Mouse (Mus musculus): ENCODE measurements at regions not wholly inside any gene's neighbourhood (a gene's known extent, or its start where the extent isn't known, plus 50 kb on each side); places are given as distances from the start of the nearest gene placed in this dataset.

DNA sequence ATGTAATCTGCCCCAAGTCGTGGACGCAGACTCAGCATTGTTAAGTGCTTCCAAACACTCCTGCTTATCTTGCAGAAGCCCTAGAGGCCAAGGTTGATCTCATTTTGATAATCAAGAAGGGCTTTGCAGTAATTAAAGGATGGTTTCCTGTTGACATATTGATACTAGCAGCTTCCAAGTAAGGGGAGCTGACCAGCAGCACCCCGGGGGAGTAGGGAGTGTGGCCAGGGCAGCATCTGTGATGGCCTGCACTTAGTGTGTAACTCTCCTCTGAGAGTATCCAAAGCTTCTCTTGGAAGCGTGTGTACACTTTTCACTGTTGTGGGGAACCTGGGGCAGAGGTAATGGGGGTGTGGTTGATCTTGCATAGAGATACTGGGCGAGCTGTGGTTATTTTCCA, 198.1 kb downstream of the Ttc32 start:
- no peak overlapping the region for H3K4me3 ChIP-seq (ENCODE audit: low read depth, low read length)
- no peak overlapping the region for H3K4me2 ChIP-seq (replicated peaks; ENCODE audit: low read depth)
- H3K4me1 ChIP-seq (replicated peaks; ENCODE audit: control insufficient read depth, insufficient read depth), result no peaks in the 10 kb centered on the region
- H3K27me3 ChIP-seq (ENCODE audit: control insufficient read depth, insufficient read depth, low read length), result no peaks in the 10 kb centered on the region
- ATAC-seq (ENCODE audit: low FRiP score, low TSS enrichment), result no peak
- no peak overlapping the region for H3K9ac ChIP-seq (ENCODE audit: low read length)
- TF ChIP-seq CTCF (IDR thresholded peaks at IDR 0.05; ENCODE audit: low read depth), result no peak
- TF ChIP-seq EP300 (optimal IDR thresholded peaks at IDR 0.05), result no peak
- no peaks in the 10 kb centered on the region for H3K9me3 ChIP-seq (ENCODE audit: control insufficient read depth, low read length)
- H3K36me3 ChIP-seq (ENCODE audit: control insufficient read depth, insufficient read depth, low read length), result no peaks in the 10 kb centered on the region
- H3K27ac ChIP-seq (replicated peaks), result no peak overlapping the region
- WGBS, result 70% methylated on average over 5 of the region's 5 CpGs
- DNase-seq (ENCODE audit: low spot score), result no peak

DNA sequence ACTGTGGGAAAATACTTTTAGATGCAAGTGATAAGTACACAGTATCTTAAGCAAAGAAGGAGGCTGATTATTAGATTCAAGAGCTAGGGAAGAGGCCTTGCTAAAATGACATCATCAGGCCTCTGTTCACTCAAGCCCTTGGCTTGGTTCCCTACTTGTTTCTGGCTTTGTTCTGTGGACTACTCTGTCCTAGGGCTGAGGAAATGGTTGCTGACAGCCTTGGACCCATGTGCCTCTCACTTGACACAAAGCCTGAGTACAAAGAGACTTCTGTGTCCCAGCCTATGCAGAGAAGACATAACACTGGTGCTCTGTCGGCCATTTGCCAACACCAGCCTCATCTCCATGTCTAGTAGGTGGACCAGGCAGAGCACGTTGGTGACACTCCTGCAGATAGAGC, 198.7 kb downstream of the Ttc32 start:
- Histone ChIP-seq H3K27ac (replicated peaks) (no peak overlapping the region), H3K4me1 (replicated peaks; ENCODE audit: control insufficient read depth, insufficient read depth) (no peaks in the 10 kb centered on the region), H3K9me3 (ENCODE audit: control insufficient read depth, low read length) (no peaks in the 10 kb centered on the region), H3K27me3 (ENCODE audit: control insufficient read depth, insufficient read depth, low read length) (no peaks in the 10 kb centered on the region), H3K9ac (ENCODE audit: low read length) (no peak overlapping the region), H3K36me3 (ENCODE audit: control insufficient read depth, insufficient read depth, low read length) (no peaks in the 10 kb centered on the region), H3K4me3 (ENCODE audit: low read depth, low read length) (no peak overlapping the region), H3K4me2 (replicated peaks; ENCODE audit: low read depth) (no peak overlapping the region)
- WGBS, result 85% methylated on average over 2 of the region's 2 CpGs
- no peak for TF ChIP-seq CTCF (IDR thresholded peaks at IDR 0.05; ENCODE audit: low read depth)
- TF ChIP-seq EP300 (optimal IDR thresholded peaks at IDR 0.05), result no peak
- ATAC-seq (ENCODE audit: low FRiP score, low TSS enrichment) (no peak), DNase-seq (ENCODE audit: low spot score) (no peak)

DNA sequence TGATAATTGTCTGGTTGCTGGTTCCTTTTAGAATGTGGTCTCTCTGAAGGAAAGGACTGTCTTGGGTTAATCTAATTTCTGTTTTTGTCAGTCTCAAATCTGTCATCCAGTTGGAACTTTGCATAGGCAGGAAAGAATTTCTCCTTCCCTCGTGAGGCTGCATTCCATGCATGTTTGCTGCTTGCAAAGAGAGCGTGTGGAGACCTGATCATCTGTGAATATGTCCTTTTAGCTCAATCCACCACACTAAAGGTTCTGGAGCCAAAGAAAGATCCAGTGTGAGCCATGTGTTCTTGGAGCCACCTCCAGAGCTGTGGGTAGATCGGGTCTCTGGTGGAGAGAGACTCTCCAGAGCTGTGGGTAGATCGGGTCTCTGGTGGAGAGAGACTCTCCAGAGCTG, 200.2 kb downstream of the Ttc32 start:
- no peaks in the 10 kb centered on the region for H3K36me3 ChIP-seq (ENCODE audit: control insufficient read depth, insufficient read depth, low read length)
- no peak overlapping the region for H3K27ac ChIP-seq (replicated peaks)
- H3K4me3 ChIP-seq (ENCODE audit: low read depth, low read length), result no peak overlapping the region
- H3K4me2 ChIP-seq (replicated peaks; ENCODE audit: low read depth), result no peak overlapping the region
- TF ChIP-seq CTCF (IDR thresholded peaks at IDR 0.05; ENCODE audit: low read depth), result no peak
- no peak for TF ChIP-seq EP300 (optimal IDR thresholded peaks at IDR 0.05)
- ATAC-seq (ENCODE audit: low FRiP score, low TSS enrichment) (no peak), DNase-seq (ENCODE audit: low spot score) (no peak)
- H3K9me3 ChIP-seq (ENCODE audit: control insufficient read depth, low read length), result no peaks in the 10 kb centered on the region
- WGBS, result 47% methylated on average over 4 of the region's 4 CpGs
- H3K9ac ChIP-seq (ENCODE audit: low read length), result no peak overlapping the region
- no peaks in the 10 kb centered on the region for H3K4me1 ChIP-seq (replicated peaks; ENCODE audit: control insufficient read depth, insufficient read depth)
- no peaks in the 10 kb centered on the region for H3K27me3 ChIP-seq (ENCODE audit: control insufficient read depth, insufficient read depth, low read length)

DNA sequence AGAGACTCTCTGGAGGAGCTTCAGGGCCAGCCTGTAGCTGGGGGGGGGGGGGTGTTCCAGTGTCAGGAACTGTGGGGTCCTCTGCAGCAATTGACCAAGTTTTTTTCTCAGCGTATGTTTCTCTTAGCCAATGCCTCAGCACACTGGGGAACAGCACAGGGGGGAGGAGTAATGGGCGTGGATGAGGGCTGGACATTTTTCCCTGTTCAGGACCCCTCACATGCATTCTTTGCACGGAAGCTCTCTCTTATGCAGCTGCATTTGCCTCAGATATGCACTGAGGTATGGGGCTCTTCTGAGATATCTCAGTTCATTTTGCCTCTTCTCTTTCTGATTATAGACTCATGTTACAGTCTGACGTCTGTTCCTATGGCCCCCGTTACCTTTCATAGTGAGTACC, 200.8 kb downstream of the Ttc32 start:
- H3K4me3 ChIP-seq (ENCODE audit: low read depth, low read length), result no peak overlapping the region
- H3K4me1 ChIP-seq (replicated peaks; ENCODE audit: control insufficient read depth, insufficient read depth), result no peaks in the 10 kb centered on the region
- no peak overlapping the region for H3K9ac ChIP-seq (ENCODE audit: low read length)
- TF ChIP-seq CTCF (IDR thresholded peaks at IDR 0.05; ENCODE audit: low read depth) (no peak), EP300 (optimal IDR thresholded peaks at IDR 0.05) (no peak)
- H3K4me2 ChIP-seq (replicated peaks; ENCODE audit: low read depth), result no peak overlapping the region
- H3K9me3 ChIP-seq (ENCODE audit: control insufficient read depth, low read length), result no peaks in the 10 kb centered on the region
- ATAC-seq (ENCODE audit: low FRiP score, low TSS enrichment) (no peak), DNase-seq (ENCODE audit: low spot score) (no peak)
- no peak overlapping the region for H3K27ac ChIP-seq (replicated peaks)
- 53% methylated on average over 5 of the region's 5 CpGs for WGBS
- H3K36me3 ChIP-seq (ENCODE audit: control insufficient read depth, insufficient read depth, low read length), result no peaks in the 10 kb centered on the region
- no peaks in the 10 kb centered on the region for H3K27me3 ChIP-seq (ENCODE audit: control insufficient read depth, insufficient read depth, low read length)

DNA sequence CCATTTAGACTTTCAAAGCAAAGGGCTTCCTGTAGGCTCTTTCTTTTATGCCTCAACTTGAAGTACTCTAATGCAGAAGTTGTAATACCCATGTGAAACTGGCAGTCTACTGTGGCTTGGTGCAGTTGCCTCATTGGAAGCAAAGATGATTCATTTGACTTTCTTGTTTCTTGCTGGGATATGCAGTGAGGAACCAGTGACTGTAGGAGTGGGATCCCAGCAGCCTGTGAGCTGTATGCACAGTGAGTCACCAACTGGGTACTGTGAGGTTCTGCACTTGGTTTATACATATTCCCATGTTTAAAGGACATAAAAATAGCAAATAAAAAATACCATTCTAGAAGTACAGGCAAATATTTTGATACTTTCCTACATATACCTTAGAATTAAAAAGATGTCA, 202.6 kb downstream of the Ttc32 start:
- Histone ChIP-seq H3K9ac (ENCODE audit: low read length) (no peak overlapping the region), H3K36me3 (ENCODE audit: control insufficient read depth, insufficient read depth, low read length) (no peaks in the 10 kb centered on the region), H3K4me3 (ENCODE audit: low read depth, low read length) (no peak overlapping the region), H3K9me3 (ENCODE audit: control insufficient read depth, low read length) (no peaks in the 10 kb centered on the region), H3K27ac (replicated peaks) (no peak overlapping the region), H3K27me3 (ENCODE audit: control insufficient read depth, insufficient read depth, low read length) (no peaks in the 10 kb centered on the region), H3K4me2 (replicated peaks; ENCODE audit: low read depth) (no peak overlapping the region), H3K4me1 (replicated peaks; ENCODE audit: control insufficient read depth, insufficient read depth) (no peaks in the 10 kb centered on the region)
- TF ChIP-seq EP300 (optimal IDR thresholded peaks at IDR 0.05) (no peak), CTCF (IDR thresholded peaks at IDR 0.05; ENCODE audit: low read depth) (no peak)
- DNase-seq (ENCODE audit: low spot score) (no peak), ATAC-seq (ENCODE audit: low FRiP score, low TSS enrichment) (no peak)

DNA sequence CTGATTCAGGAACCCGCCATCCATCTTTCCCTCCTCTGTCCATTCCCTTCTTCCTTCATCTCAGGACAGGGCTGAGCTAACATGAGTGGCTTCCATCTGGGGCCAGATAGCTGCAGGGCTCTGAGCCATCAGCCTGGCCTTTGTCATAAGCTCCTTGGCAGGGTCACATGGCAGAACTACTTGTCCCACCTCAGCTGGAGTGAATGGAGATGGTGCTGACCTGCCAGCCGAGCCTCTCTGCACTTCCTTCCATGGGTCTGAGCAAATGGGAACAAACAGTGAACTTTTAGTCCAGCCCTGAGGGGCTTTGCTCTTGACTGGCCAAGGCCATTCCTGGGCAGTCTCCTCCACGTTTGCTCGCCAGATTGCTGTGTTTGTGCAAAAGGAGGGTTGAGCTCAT, 206.1 kb downstream of the Ttc32 start:
- H3K36me3 ChIP-seq (ENCODE audit: control insufficient read depth, insufficient read depth, low read length), result no peaks in the 10 kb centered on the region
- H3K9me3 ChIP-seq (ENCODE audit: control insufficient read depth, low read length), result no peaks in the 10 kb centered on the region
- H3K9ac ChIP-seq (ENCODE audit: low read length), result no peak overlapping the region
- WGBS, result 66% methylated on average over 4 of the region's 4 CpGs
- H3K4me1 ChIP-seq (replicated peaks; ENCODE audit: control insufficient read depth, insufficient read depth), result no peaks in the 10 kb centered on the region
- no peak for ATAC-seq (ENCODE audit: low FRiP score, low TSS enrichment)
- TF ChIP-seq EP300 (optimal IDR thresholded peaks at IDR 0.05) (no peak), CTCF (IDR thresholded peaks at IDR 0.05; ENCODE audit: low read depth) (no peak)
- no peak overlapping the region for H3K4me2 ChIP-seq (replicated peaks; ENCODE audit: low read depth)
- no peak for DNase-seq (ENCODE audit: low spot score)
- H3K27me3 ChIP-seq (ENCODE audit: control insufficient read depth, insufficient read depth, low read length), result no peaks in the 10 kb centered on the region
- no peak overlapping the region for H3K4me3 ChIP-seq (ENCODE audit: low read depth, low read length)
- H3K27ac ChIP-seq (replicated peaks), result no peak overlapping the region
